Mouse (Mus musculus) frontal cortex, postnatal 14 days (tissue): ENCODE data around the gene Sptan1.
A peak's percentile ranks its signal among the peaks of the same experiment; 100 is the strongest.
"Not testable (repeated sequence)": the region's sequence is repeated elsewhere in the genome, so short reads cannot be mapped to it uniquely, and the experiment has no call there.

Experiments used
- DNase-seq, 2 experiments: peaks; one replicate each; pipeline ENCODE4 v3.0.0; 2022; ENCODE audit warnings: low spot score in 2 of 2

The Sptan1 gene

GRCm38 (mm10) chr2:30009101-30009500 lies 43.7 kb downstream of the Sptan1 start:
- no peak for DNase-seq

- peak in 1 of 2 experiments; percentile 23 for DNase-seq
Measured at GRCm38 (mm10) chr2:30010840-30011281, 45.5 kb downstream of the Sptan1 start.

DNA sequence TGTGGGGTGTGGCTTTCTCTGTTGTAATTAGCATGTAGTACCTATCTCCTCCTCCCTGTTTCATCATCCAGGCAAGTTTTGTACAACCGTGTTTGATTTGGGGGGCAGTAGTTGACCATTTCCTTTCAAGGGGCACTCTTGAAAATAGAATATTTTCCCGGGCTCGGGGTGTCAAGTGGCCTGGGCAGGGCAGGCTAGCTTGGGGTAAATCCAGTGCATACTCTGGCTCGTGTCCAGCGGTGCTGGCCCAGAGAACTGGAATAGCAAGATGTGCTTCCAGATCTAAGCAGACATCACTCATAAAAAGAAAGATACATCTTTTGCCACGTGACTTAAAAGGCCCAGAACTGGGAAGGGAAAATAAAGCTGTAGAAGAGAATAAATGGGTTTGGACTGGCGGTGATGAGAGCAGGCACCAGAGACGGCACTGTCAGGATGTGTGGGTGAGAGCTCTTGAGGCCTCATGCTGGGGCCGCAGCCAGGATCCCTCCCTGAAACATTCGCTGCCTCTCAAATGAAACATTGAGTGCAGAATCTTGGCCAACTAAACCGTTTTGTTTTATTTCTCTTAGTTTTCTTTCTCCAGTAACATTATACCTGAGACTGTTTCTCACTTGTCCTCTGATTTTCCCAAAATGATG lies 49.1 kb downstream of the Sptan1 start:
- no peak for DNase-seq

- DNase-seq = no peak
Measured at GRCm38 (mm10) chr2:30025454-30025853, 60.1 kb downstream of the Sptan1 start.

DNA sequence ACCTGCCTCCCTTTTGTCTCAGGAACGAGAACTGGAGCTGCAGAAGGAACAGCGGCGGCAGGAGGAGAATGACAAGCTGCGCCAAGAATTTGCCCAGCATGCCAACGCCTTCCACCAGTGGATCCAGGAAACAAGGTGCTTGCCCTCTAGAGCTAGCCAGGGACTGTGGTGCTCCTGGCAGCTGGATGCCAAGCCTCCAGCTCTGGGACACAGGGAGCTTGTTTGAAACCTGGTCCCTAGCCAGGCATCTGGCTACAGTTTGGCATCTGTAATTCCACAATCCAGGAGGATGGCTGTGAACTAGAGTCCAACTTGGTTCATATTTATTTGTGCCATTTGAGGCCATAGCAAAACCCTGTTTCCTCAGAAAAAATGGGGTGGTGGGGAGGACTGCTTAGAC lies 61.6 kb downstream of the Sptan1 start:
- DNase-seq = no peak

DNA sequence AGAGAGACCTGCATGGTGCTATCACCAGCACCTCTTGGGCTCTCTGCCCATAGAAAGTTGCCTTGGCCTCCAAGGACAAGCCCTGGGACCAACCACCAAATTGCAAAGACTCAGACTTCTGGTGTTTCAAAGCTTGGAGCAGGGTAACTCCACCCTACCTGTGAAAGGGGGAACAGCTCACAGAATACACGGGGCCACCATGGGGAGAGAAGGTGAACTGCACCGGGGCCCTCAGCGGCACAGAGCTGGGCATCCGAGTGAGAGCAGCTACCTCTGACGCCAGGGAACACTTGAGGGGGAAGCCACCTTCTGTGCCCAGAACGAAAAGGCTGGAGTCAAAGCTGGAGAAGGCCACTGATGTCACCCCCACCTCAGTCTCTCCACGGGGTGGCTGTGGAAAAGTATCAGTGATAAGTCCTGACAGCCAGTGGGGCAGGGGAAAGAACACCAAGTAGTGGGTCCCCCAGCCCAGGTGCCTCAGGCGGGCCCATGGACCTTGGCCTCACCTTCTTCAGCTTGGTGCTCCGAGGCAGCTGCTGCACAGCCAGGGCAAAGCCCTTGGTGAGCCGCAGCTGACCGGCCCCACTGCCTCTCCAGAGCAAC lies 67.0 kb downstream of the Sptan1 start:
- no peak for DNase-seq

GRCm38 (mm10) chr2:30032957-30033356 lies 67.6 kb downstream of the Sptan1 start:
- no peak for DNase-seq

- no peak for DNase-seq
Measured at GRCm38 (mm10) chr2:30037762-30038161, 72.4 kb downstream of the Sptan1 start.

DNA sequence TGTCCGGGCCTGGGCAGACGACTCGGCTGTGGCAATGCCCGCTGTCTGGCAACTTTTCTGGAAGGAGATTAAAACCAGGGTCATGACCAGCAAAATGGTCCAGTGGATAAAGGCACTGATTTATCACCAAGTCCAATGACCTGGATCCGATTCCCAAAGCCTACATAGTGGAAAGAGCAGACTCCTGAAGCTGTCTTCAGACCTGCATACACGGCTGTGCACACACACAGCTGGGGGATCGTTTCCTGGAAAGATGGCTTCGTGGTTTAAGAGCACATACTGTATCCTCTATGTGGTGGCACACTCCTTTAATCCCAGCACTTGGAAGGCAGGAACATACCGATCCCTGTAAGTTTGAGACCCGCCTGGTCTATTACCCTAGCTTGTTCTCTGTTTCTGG lies 73.0 kb downstream of the Sptan1 start:
- DNase-seq = no peak

DNA sequence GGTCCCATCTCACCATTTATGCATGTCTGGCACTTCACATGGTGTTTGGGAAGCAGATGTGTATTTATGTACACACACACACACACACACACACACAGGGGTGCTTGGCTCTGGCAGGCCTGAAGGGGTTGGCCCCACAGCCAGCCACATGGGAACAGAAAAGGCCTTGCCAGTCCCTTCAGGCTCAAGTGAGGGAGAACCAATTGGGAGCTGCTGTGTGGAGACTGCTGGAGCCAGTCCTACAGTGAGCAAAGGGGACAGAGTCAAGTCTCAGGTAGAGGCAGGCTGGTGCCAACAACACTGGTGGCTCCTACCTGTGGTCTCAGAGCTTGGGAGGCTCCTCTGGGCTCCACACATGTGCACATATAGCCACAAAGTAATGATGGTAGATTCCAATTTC lies 74.3 kb downstream of the Sptan1 start:
- no peak for DNase-seq

DNA sequence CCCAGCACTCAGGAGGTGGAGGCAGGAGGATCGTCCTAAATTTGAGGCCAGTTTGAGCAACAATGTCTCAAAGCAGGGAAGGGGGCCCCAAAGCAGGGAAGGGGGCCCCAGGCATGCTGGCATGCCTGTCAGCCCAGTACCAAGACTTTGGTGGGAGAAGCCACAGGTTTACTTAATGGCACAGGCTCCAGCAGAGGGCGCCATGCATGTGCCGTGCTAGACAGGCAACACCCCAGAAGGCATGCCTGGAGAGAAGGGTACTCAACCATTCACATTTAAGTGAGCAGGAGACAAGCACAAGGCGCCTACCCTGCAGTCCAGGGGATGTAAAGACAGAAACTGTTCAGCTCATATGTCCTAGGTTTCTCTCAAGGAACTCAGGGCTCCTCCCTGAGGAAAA lies 77.1 kb downstream of the Sptan1 start:
- peak in 1 of 2 experiments; percentile 71 for DNase-seq

DNA sequence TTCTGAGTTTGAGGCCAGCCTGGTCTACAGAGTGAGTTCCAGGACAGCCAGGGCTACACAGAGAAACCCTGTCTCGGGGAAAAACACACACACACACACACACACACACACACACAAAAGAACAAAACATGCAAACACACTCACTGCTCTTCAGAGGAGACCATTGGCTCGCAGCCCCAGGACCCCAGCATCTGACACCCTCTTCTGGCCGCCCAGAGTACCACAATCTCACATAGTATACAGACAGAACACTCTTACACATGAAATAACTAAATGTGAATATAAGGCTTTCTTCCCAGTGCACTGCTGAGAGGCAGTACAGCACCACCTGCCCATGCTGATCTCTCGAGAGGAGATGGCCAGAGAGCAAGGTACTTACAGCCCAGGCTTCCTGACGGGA lies 79.2 kb downstream of the Sptan1 start:
- DNase-seq = no peak

DNA sequence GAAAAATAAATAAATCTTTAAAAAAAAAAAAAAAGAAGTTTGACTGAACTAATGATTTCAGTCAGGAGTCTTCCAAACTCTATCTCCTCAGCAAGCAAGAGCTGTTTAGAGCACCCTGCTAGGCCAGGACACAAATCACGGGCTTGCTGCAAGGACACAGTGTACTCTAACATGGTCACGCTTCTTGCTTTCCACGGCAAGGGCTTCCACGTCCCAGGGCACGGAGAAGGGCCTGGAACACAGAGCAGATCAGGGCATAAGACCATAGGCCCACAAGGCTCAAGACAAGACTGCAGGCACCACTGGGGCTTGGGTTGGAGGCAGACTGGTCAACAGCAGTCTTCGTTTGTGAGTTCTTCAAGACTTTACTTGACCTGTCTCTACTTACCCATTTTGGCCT lies 81.8 kb downstream of the Sptan1 start:
- no peak for DNase-seq

GRCm38 (mm10) chr2:30048101-30048501 lies 82.7 kb downstream of the Sptan1 start:
- DNase-seq = no peak

- peak; percentile 92 to 96 for DNase-seq
Measured at GRCm38 (mm10) chr2:30048699-30049388, 83.5 kb downstream of the Sptan1 start, which contains the start of gene Wdr34. Wdr34 (minus strand) TSS chr2:30048881.

DNA sequence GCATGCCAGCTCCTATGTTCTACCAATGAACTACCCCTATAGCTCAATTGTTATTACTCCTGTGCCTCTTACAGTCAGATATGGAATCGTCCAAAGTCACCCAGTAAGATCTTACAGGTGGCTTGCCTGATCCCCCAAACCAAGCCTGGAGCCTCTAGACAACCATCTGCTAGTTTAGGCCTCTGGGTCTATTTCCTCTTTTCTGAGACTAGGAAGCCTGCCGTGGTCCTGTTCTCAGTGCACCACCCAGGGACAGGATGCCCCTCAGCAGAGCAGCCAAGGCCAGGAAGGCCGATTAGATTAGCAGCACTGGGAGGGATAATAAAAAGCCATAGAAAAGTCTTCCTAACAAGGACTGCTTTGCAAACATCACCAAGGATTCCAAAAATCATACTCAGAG lies 84.5 kb downstream of the Sptan1 start:
- no peak for DNase-seq

GRCm38 (mm10) chr2:30051992-30052761 lies 86.8 kb downstream of the Sptan1 start:
- no peak for DNase-seq

DNA sequence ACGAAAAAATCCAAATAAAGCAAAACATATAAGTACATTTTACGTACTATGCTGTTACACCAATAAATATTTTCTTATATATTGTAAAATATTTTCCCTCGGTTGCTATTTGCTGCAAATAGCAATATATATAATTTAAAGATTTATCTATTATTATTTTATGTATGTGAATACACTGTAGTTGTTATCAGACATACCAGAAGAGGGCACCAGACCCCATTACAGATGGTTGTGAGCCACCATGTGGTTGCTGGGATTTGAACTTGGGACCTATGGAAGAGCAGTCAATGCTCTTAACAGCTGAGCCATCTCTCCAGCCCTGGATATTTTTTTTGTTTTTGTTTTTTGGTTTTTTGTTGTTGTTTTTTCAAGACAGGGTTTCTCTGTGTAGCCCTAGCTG lies 90.0 kb downstream of the Sptan1 start:
- DNase-seq = not testable (repeated sequence)

DNA sequence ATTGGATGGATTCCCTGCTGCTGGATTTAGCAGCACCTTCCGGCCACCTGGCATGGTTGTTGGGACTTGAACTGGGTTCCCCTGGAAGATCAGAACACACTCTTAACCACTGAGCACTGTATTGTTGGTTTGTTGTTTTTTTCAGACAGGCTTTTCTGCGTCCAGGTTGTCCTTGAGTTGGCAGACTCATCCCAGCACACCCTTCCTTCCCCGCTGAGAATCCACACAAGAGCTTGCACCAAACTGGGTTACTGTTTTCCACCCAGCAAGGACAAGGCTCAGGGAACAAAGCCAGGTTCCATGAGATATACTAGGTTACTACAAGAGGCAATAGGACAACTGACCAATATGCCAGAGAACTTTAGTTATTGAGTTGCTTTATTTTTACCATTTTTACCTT lies 91.4 kb downstream of the Sptan1 start:
- no peak for DNase-seq

GRCm38 (mm10) chr2:30057223-30057904 lies 92.0 kb downstream of the Sptan1 start, which contains the start of gene Set:
Set (plus strand) TSS chr2:30057378.
- DNase-seq = no peak

DNA sequence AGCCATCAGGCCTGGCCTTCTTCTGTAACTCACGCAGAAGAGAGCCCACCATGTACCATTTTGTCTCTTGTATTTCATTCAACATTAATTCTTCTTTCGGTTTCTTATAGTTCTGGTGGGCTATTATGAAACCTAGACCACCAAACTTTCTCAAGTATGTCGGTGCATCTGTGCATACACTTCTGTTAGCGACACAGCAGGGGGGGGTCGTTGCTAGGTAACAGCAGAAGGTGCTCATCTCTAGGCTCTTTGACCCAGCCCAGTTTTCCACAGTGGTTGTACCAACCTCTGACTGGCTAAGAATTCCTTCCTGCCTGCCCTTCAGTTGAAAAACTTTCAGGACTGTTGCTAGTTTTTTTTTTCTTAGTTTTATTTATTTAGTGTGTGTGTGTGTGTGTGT lies 93.1 kb downstream of the Sptan1 start:
- no peak for DNase-seq
